Mouse (Mus musculus) spleen, adult 2 months (tissue): ENCODE data around the gene Hoxa7.

ENCODE experiments used
- CTCF ChIP-seq: fragments of 200-500 bp; IDR thresholded peaks from 2 replicates; pipeline ENCODE4 v1.5.1; 2011; ENCODE audit warnings: mild to moderate bottlenecking, inconsistent platforms; ENCODE audit not compliant: insufficient read depth, insufficient read length, insufficient replicate concordance; ENCODE audit errors: extremely low read depth
- POLR2A ChIP-seq: fragments of 200-500 bp; IDR thresholded peaks from 2 replicates; pipeline ENCODE4 v1.6.1; 2011; ENCODE audit warnings: low read depth, low read length, inconsistent platforms

DNA sequence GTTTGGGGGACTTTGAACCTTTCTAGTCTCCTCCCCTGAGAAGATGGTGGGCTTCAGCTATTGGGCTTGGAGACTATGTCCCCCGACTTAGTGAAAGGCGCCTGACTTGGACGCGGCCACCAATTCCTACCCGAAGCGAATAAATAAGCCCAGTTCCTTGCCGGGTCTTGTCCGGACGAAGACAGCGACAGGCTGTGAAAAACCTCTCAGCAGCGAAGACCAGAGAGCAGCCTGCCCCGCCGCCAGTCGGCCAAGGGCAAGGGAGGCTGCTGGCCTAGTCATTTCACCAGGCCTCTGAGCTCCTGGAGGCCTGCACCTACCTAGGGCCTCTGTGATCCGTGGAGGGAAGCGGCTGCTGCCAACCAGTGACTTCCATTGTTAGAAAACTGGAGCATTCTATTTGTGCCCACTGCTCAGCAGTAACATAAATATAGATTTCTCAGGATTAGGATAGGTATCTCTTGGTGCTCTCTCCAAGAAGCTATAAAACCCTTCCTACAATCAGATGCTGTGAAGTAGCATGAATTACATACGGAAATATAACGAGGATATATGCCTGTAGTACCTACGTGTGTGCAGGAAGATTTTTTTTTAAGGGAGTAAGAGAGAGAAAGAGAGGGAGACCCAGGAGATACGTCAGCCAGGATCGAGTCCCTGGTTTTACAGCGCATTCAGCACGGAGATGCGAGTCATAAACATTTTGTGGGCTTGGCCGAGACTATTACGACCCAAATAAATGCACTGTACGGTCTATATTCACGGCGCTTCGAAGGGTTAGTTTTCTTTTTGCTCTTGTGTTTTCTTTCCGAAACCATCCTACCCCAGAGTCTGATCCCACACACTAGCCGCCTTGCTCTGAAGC, 1.4 kb downstream of the Hoxa7 start:
- TF ChIP-seq CTCF, result no peak
- no peak for TF ChIP-seq POLR2A
